Mouse (Mus musculus): ENCODE measurements around the gene Gm48552. TPM values are rescaled to one million over a fixed set of nuclear protein-coding genes. Genes with fewer than 3 reads are reported as not detected.

The Gm48552 gene
- polyA plus RNA-seq, 1 experiment from 2014 or later: 2.7 TPM

GRCm38 (mm10) chr10:81351678-81352291 is 37.0 kb upstream of the Gm48552 start:
- 29% methylated on average over 9 of the region's 9 CpGs for WGBS
- no peak for ATAC-seq (ENCODE audit: low FRiP score, low read depth)
- H3K9ac ChIP-seq: no peak overlapping the region
- no peak overlapping the region for H3K4me2 ChIP-seq
- H3K9me3 ChIP-seq: no peaks in the 10 kb centered on the region
- H3K4me1 ChIP-seq (replicated peaks): peaks cover 30% of the 10 kb centered on the region
- H3K27ac ChIP-seq (replicated peaks): no peak overlapping the region
- H3K36me3 ChIP-seq: no peaks in the 10 kb centered on the region
- peaks cover 9% of the 10 kb centered on the region; the same call in 1 of the 2 replicates for H3K27me3 ChIP-seq
- no peak overlapping the region for H3K4me3 ChIP-seq

GRCm38 (mm10) chr10:81354738-81355477 is 33.9 kb upstream of the Gm48552 start:
- H3K9ac ChIP-seq: no peak overlapping the region
- H3K36me3 ChIP-seq: no peaks in the 10 kb centered on the region
- H3K27me3 ChIP-seq: no peaks in the 10 kb centered on the region
- no peak overlapping the region for H3K4me3 ChIP-seq
- no peaks in the 10 kb centered on the region for H3K9me3 ChIP-seq
- H3K27ac ChIP-seq (replicated peaks): no peak overlapping the region
- no peak for ATAC-seq (ENCODE audit: low FRiP score, low read depth)
- WGBS: 68% methylated on average over 9 of the region's 9 CpGs
- no peak overlapping the region for H3K4me2 ChIP-seq
- peaks cover 34% of the 10 kb centered on the region for H3K4me1 ChIP-seq (replicated peaks)

GRCm38 (mm10) chr10:81355533-81355932 is 33.3 kb upstream of the Gm48552 start:
- WGBS: 78% methylated on average over 4 of the region's 4 CpGs
- no peak for ATAC-seq (ENCODE audit: low FRiP score, low read depth)

GRCm38 (mm10) chr10:81356352-81356990 is 32.3 kb upstream of the Gm48552 start:
- Histone ChIP-seq H3K4me1 (replicated peaks) (peaks cover 27% of the 10 kb centered on the region), H3K27ac (replicated peaks) (no peak overlapping the region), H3K4me2 (peak overlapping the region; percentile 83), H3K9ac (no peak overlapping the region), H3K27me3 (no peaks in the 10 kb centered on the region), H3K4me3 (peak overlapping the region; percentile 92), H3K36me3 (no peaks in the 10 kb centered on the region), H3K9me3 (no peaks in the 10 kb centered on the region)
- no peak for ATAC-seq (ENCODE audit: low FRiP score, low read depth)
- WGBS: 53% methylated on average over 12 of the region's 12 CpGs

More at GRCm38 (mm10) chr10:81355533-81355932, 33.3 kb upstream of the Gm48552 start:
- Histone ChIP-seq H3K4me2 (no peak overlapping the region), H3K4me3 (no peak overlapping the region), H3K27me3 (no peaks in the 10 kb centered on the region), H3K9me3 (no peaks in the 10 kb centered on the region), H3K9ac (no peak overlapping the region), H3K4me1 (replicated peaks) (peaks cover 33% of the 10 kb centered on the region), H3K27ac (replicated peaks) (no peak overlapping the region), H3K36me3 (no peaks in the 10 kb centered on the region)

- Histone ChIP-seq H3K36me3 (no peaks in the 10 kb centered on the region), H3K9ac (peak within 1 kb of the TSS; percentile 66), H3K27me3 (no peaks in the 10 kb centered on the region), H3K9me3 (no peaks in the 10 kb centered on the region), H3K27ac (replicated peaks) (no peak within 1 kb of the TSS; the same call in 1 of the 2 replicates), H3K4me1 (replicated peaks) (peaks cover 27% of the 10 kb centered on the region), H3K4me2 (peak within 1 kb of the TSS; percentile 83), H3K4me3 (peak within 1 kb of the TSS; percentile 92)
- ATAC-seq (ENCODE audit: low FRiP score, low read depth): peak; percentile 91
- WGBS: 2% methylated on average over 64 of the region's 79 CpGs
Observed at GRCm38 (mm10) chr10:81356991-81357844, 31.6 kb upstream of the Gm48552 start, which contains the start of gene Mfsd12. TSS of gene Mfsd12 (plus strand) at chr10:81357491.

- 29% methylated on average over 4 of the region's 4 CpGs for WGBS
- H3K4me1 ChIP-seq (replicated peaks): peaks cover 27% of the 10 kb centered on the region
- peak overlapping the region; percentile 83 for H3K4me2 ChIP-seq
- no peak for ATAC-seq (ENCODE audit: low FRiP score, low read depth)
- peak overlapping the region; percentile 66 for H3K9ac ChIP-seq
- no peak overlapping the region for H3K27ac ChIP-seq (replicated peaks)
- H3K9me3 ChIP-seq: no peaks in the 10 kb centered on the region
- peak overlapping the region; percentile 92 for H3K4me3 ChIP-seq
- H3K36me3 ChIP-seq: no peaks in the 10 kb centered on the region; the same call in none of the 2 replicates
- peaks cover 9% of the 10 kb centered on the region for H3K27me3 ChIP-seq
Observed at GRCm38 (mm10) chr10:81358209-81358608, 30.6 kb upstream of the Gm48552 start.

- no peaks in the 10 kb centered on the region for H3K9me3 ChIP-seq
- peaks cover 33% of the 10 kb centered on the region for H3K4me1 ChIP-seq (replicated peaks)
- H3K4me3 ChIP-seq: peak overlapping the region; percentile 92; the same call in 1 of the 2 replicates
- no peak overlapping the region for H3K27ac ChIP-seq (replicated peaks)
- no peak overlapping the region; the same call in 1 of the 2 replicates for H3K9ac ChIP-seq
- WGBS: 37% methylated on average over 1 of the region's 1 CpGs
- peaks cover 15% of the 10 kb centered on the region for H3K27me3 ChIP-seq
- no peaks in the 10 kb centered on the region; the same call in none of the 2 replicates for H3K36me3 ChIP-seq
- peak overlapping the region; percentile 83 for H3K4me2 ChIP-seq
- no peak for ATAC-seq (ENCODE audit: low FRiP score, low read depth)
Observed at GRCm38 (mm10) chr10:81358841-81359240, 30.0 kb upstream of the Gm48552 start.

GRCm38 (mm10) chr10:81360721-81361120 is 28.1 kb upstream of the Gm48552 start:
- no peak overlapping the region for H3K9ac ChIP-seq
- H3K36me3 ChIP-seq: no peaks in the 10 kb centered on the region; the same call in none of the 2 replicates
- no peak overlapping the region for H3K4me3 ChIP-seq
- H3K27ac ChIP-seq (replicated peaks): no peak overlapping the region
- ATAC-seq (ENCODE audit: low FRiP score, low read depth): no peak
- H3K27me3 ChIP-seq: peaks cover 18% of the 10 kb centered on the region
- H3K4me1 ChIP-seq (replicated peaks): peaks cover 50% of the 10 kb centered on the region
- 76% methylated on average over 8 of the region's 8 CpGs for WGBS
- H3K4me2 ChIP-seq: no peak overlapping the region
- no peaks in the 10 kb centered on the region for H3K9me3 ChIP-seq

GRCm38 (mm10) chr10:81362336-81362949 is 26.4 kb upstream of the Gm48552 start:
- WGBS: 77% methylated on average over 12 of the region's 12 CpGs
- H3K4me1 ChIP-seq (replicated peaks): peaks cover 47% of the 10 kb centered on the region

GRCm38 (mm10) chr10:81363436-81364346 is 25.1 kb upstream of the Gm48552 start:
- Histone ChIP-seq H3K4me3 (peak overlapping the region; percentile 21), H3K27ac (replicated peaks) (no peak overlapping the region), H3K9ac (0 out of 2 replicates have a peak overlapping the region, but pooled peaks have one; percentile 19), H3K36me3 (peaks cover 23% of the 10 kb centered on the region), H3K4me1 (replicated peaks) (peaks cover 38% of the 10 kb centered on the region), H3K27me3 (peaks cover 18% of the 10 kb centered on the region), H3K9me3 (no peaks in the 10 kb centered on the region), H3K4me2 (peak overlapping the region; percentile 50)
- no peak for ATAC-seq (ENCODE audit: low FRiP score, low read depth)
- WGBS: 12% methylated on average over 54 of the region's 54 CpGs

More at GRCm38 (mm10) chr10:81362336-81362949, 26.4 kb upstream of the Gm48552 start:
- Histone ChIP-seq H3K9me3 (no peaks in the 10 kb centered on the region), H3K27ac (replicated peaks) (no peak overlapping the region), H3K4me2 (no peak overlapping the region), H3K27me3 (peaks cover 18% of the 10 kb centered on the region), H3K4me3 (no peak overlapping the region), H3K36me3 (peaks cover 11% of the 10 kb centered on the region), H3K9ac (no peak overlapping the region)
- ATAC-seq (ENCODE audit: low FRiP score, low read depth): no peak

All from hindbrain, embryonic 15.5 days (tissue).